Mouse (Mus musculus) liver, embryonic 16.5 days (tissue): ENCODE data around the gene AI464131. TPM values are rescaled to one million over a fixed set of nuclear protein-coding genes. Genes with fewer than 3 reads are reported as not detected.

Experiments used
- ATAC-seq: fragments of 200-750 bp; cut with Nextera tagmentation; 2 replicates; pipeline ENCODE4 v1.8.0; 2017; ENCODE audit warnings: low read depth, mild to moderate bottlenecking, moderate number of reproducible peaks, moderate library complexity
- H3K27ac ChIP-seq: fragments of 300-500 bp; sonication (generic); 2 replicates; pipeline ENCODE4 v1.5.1; 2014; ENCODE audit warnings: mild to moderate bottlenecking, low read length
- H3K27me3 ChIP-seq: fragments of 300-500 bp; sonication (generic); 2 replicates; pipeline ENCODE4 v1.6.1; 2014; ENCODE audit warnings: low read depth, low read length, mixed read lengths; ENCODE audit not compliant: control insufficient read depth, insufficient read depth
- H3K36me3 ChIP-seq: fragments of 300-500 bp; sonication (generic); 2 replicates; pipeline ENCODE4 v1.6.1; 2014; ENCODE audit warnings: mild to moderate bottlenecking; ENCODE audit not compliant: control insufficient read depth, insufficient read depth
- H3K4me1 ChIP-seq: fragments of 300-500 bp; sonication (generic); 2 replicates; pipeline ENCODE4 v1.6.1; 2014; ENCODE audit warnings: low read depth, low read length, mixed read lengths; ENCODE audit not compliant: control insufficient read depth
- H3K4me2 ChIP-seq: fragments of 300-500 bp; sonication (generic); 2 replicates; pipeline ENCODE4 v1.6.1; 2014; ENCODE audit warnings: low read depth, low read length, mixed read lengths
- H3K4me3 ChIP-seq: fragments of 300-500 bp; sonication (generic); 2 replicates; pipeline ENCODE4 v1.5.1; 2014; ENCODE audit warnings: low read depth, mild to moderate bottlenecking, low read length
- H3K9ac ChIP-seq: fragments of 300-500 bp; sonication (generic); 2 replicates; pipeline ENCODE4 v1.6.1; 2014; ENCODE audit warnings: low read depth, low read length
- H3K9me3 ChIP-seq: fragments of 300-500 bp; sonication (generic); replicated peaks from 2 replicates; pipeline ENCODE4 v1.6.1; 2016; ENCODE audit warnings: low read length; ENCODE audit not compliant: control insufficient read depth
- WGBS: fragments of 180-500 bp; shearing (Covaris S2); extraction: QIAGEN DNeasy Blood & Tissue Kit; methylation state at CpG from one replicate; pipeline ENCODE4 v1.1.7; 2014; ENCODE audit not compliant: insufficient replicate concordance; 5-methylcytosine and 5-hydroxymethylcytosine counted together
- polyA plus RNA-seq: library from polyadenylated mRNA; unstranded; fragments of >200 nt; fragmentation: Nextera tagmentation; extraction: Ambion mirVana; gene quantifications from 2 replicates; pipeline ENCODE4 v1.2.1, GENCODE M21; 2015

The AI464131 gene
- polyA plus RNA-seq, 1 experiment from 2014 or later: 1.8 TPM

DNA sequence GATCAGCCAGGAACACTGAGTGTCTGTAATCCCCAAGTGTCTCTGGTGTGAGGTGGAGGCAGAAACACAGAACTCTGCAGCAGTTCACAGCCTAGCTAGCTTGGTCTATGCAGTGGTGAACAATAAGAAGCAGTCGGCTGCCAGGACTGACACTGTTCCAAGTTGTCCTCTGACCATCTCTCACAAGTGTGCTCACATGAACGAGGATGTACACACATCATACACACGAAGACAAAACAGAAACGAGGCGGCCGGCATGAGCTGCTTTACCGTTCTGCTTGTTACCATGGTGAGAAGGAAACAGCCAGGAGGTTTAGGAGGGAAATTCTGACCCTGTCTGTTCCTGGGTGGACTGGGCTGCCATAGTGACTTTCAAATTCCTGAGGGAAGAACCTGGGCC lies 23.7 kb upstream of the AI464131 start:
- no peak overlapping the region for H3K4me3 ChIP-seq
- no peak overlapping the region for H3K4me2 ChIP-seq
- H3K9me3 ChIP-seq: no peaks in the 10 kb centered on the region
- no peak overlapping the region for H3K27ac ChIP-seq
- WGBS: 54% methylated on average over 7 of the region's 7 CpGs
- H3K27me3 ChIP-seq: no peaks in the 10 kb centered on the region; the same call in 1 of the 2 replicates
- no peak for ATAC-seq
- H3K4me1 ChIP-seq: no peaks in the 10 kb centered on the region
- no peak overlapping the region for H3K9ac ChIP-seq
- H3K36me3 ChIP-seq: no peaks in the 10 kb centered on the region

DNA sequence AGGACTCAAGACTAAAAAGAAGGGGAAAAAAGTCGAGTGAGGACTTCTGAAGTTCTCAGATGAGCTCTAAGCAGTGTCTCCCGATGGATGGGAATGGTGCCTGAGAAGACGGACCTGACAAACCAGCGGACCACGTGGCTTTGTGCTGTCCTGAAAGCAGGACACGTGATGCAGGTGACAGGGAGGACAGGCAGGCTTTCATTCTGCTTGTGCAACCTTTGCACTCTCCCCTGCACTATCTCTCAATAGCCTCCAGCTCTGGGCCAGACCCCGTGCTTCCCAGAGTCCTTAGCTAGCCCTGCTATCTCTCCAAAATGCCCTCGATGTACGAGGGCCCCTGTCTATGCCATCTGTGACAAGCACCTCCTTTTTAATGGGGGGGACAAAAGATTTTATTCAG lies 22.0 kb upstream of the AI464131 start:
- Histone ChIP-seq H3K36me3 (no peaks in the 10 kb centered on the region), H3K4me3 (no peak overlapping the region), H3K27me3 (no peaks in the 10 kb centered on the region; the same call in 1 of the 2 replicates), H3K9me3 (no peaks in the 10 kb centered on the region), H3K27ac (no peak overlapping the region), H3K9ac (no peak overlapping the region), H3K4me1 (no peaks in the 10 kb centered on the region), H3K4me2 (no peak overlapping the region)
- ATAC-seq: peak; percentile 75
- 53% methylated on average over 9 of the region's 9 CpGs for WGBS

DNA sequence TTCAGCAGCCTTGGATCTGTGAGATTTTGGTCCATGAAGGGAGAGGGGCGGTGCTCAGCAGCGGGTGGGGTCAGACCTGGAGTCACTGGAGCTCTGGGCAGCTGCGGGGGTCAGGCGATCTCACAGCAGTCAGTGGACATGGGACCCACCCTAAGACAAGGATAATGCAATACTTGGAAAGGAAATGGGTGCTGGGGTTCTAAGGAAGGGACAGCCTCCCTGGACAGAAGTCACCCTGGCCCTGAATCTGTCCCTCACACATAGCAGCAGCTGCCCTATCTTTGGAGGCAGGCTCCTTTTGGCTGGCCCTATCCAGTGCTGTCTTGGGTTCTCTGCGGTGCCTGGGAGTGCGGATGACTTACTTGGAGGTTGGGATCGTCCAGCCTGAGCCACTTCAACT lies 21.0 kb upstream of the AI464131 start:
- H3K27ac ChIP-seq: no peak overlapping the region
- no peaks in the 10 kb centered on the region; the same call in 1 of the 2 replicates for H3K27me3 ChIP-seq
- no peaks in the 10 kb centered on the region for H3K9me3 ChIP-seq
- no peaks in the 10 kb centered on the region for H3K36me3 ChIP-seq
- H3K4me1 ChIP-seq: no peaks in the 10 kb centered on the region
- H3K4me3 ChIP-seq: no peak overlapping the region
- H3K4me2 ChIP-seq: no peak overlapping the region
- ATAC-seq: no peak
- no peak overlapping the region for H3K9ac ChIP-seq
- WGBS: 59% methylated on average over 7 of the region's 7 CpGs

DNA sequence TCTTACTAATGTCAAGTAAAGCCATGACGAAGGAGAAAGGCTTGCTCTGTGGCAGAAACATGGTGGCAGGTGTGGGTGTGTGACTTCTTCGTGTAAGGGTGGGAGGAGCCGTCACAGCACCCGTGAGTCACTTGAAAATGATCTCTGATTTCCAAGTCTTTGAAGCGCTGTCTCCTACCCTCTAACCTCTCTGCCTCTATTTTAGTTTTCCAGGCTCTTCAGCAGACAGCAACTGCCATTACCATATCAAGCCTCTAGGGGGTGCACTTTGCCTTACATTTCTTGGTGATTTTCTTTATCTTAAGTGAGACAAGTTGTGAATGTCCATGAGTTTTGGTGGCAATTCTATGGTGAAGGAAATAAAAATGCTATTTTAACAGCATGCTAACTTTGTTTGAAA lies 19.9 kb upstream of the AI464131 start:
- Histone ChIP-seq H3K4me2 (no peak overlapping the region), H3K4me3 (no peak overlapping the region), H3K9me3 (no peaks in the 10 kb centered on the region), H3K27me3 (no peaks in the 10 kb centered on the region; the same call in 1 of the 2 replicates), H3K27ac (no peak overlapping the region), H3K4me1 (no peaks in the 10 kb centered on the region), H3K9ac (no peak overlapping the region), H3K36me3 (no peaks in the 10 kb centered on the region)
- WGBS: 40% methylated on average over 5 of the region's 5 CpGs
- ATAC-seq: no peak

DNA sequence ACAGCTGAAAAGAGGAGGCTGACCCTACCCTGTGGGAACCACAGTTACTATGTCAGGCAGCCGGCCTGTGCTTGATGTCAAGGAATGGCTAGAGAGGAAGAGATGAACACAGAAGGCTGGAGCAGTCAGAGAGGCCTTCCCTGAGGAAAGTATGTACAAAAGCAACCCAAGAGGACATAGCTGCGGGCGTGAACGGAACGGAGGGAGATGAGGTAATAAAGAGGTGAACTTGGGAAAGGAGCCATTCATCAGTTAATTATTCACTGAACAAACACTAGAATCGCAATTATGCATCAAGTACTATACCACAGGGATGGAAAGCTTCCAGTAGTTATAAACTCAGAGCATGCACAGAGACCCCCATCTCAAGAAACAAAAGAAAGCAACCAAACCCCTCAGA lies 19.3 kb upstream of the AI464131 start:
- Histone ChIP-seq H3K4me2 (no peak overlapping the region), H3K36me3 (no peaks in the 10 kb centered on the region), H3K9ac (no peak overlapping the region), H3K27me3 (no peaks in the 10 kb centered on the region; the same call in 1 of the 2 replicates), H3K4me3 (no peak overlapping the region), H3K9me3 (no peaks in the 10 kb centered on the region), H3K4me1 (no peaks in the 10 kb centered on the region), H3K27ac (no peak overlapping the region)
- 67% methylated on average over 6 of the region's 6 CpGs for WGBS
- no peak for ATAC-seq

DNA sequence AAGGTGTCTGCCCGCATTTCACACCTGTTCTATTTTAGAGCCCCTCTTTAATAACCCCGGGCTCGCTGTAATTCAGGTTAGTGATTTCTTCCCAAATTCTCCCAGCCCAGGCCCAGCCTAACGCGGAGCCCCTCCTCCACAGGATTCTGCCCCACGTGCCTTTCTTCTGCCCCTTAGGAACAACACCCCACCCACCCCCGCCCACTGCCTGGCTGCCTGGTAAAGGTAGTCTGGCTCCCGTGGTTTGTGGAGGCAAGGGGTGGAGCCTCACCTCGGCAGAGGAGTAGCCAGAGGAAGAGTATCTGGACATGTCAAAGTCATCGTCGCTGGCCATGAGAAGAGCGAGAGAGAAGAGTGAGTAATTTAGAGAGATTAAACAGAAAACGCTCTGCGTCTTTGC lies 17.8 kb upstream of the AI464131 start:
- no peak for ATAC-seq
- Histone ChIP-seq H3K27me3 (no peaks in the 10 kb centered on the region), H3K27ac (no peak overlapping the region), H3K9me3 (no peaks in the 10 kb centered on the region), H3K36me3 (no peaks in the 10 kb centered on the region), H3K4me3 (no peak overlapping the region), H3K4me2 (no peak overlapping the region), H3K4me1 (no peaks in the 10 kb centered on the region), H3K9ac (no peak overlapping the region)
- 38% methylated on average over 14 of the region's 14 CpGs for WGBS

DNA sequence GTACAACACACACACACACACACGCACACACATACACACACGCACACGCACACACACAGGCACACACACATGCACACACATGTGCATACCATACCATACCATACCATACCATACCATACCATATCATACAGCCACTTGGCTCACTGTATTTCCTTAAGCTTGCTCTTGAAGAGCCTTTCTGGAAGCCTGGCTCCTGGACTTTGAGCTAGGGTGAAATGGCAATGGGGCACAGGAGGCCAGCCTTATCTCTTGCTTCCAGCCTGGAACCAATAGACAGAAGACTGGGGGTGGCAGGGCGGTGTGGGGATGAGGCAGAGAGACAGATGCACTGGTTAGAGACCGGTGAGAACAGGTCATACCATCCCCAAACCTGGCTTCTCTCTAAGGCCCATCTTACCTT lies 16.3 kb upstream of the AI464131 start:
- no peaks in the 10 kb centered on the region for H3K9me3 ChIP-seq
- no peak for ATAC-seq
- H3K4me2 ChIP-seq: no peak overlapping the region
- no peak overlapping the region for H3K27ac ChIP-seq
- 72% methylated on average over 5 of the region's 5 CpGs for WGBS
- no peak overlapping the region for H3K4me3 ChIP-seq
- H3K27me3 ChIP-seq: no peaks in the 10 kb centered on the region
- no peaks in the 10 kb centered on the region for H3K36me3 ChIP-seq
- no peak overlapping the region for H3K9ac ChIP-seq
- H3K4me1 ChIP-seq: no peaks in the 10 kb centered on the region

DNA sequence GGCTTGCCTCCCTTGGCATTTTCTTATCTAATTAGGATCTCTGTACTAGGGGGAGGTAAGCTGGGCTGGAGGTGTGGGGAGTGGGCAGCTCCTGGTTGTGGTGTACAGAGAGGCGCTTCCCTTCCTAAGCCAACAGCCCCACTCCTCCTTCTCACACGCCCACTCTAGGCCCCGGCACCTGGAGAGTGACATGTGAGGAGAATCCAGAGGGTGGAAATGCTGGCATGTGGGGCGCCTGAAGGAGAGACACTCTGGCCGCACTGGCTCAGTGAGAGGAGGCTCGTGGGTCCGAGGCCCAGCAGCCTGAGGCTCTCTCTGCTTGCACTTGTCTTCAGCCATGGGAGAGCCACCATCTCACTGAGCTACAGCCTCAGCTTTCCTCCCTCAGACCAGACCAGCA lies 15.5 kb upstream of the AI464131 start:
- H3K4me2 ChIP-seq: no peak overlapping the region
- H3K4me1 ChIP-seq: no peaks in the 10 kb centered on the region
- H3K27me3 ChIP-seq: peaks cover 4% of the 10 kb centered on the region; the same call in 1 of the 2 replicates
- 79% methylated on average over 7 of the region's 7 CpGs for whole genome bisulfite sequencing
- no peak overlapping the region for H3K27ac ChIP-seq
- H3K4me3 ChIP-seq: no peak overlapping the region
- no peaks in the 10 kb centered on the region for H3K9me3 ChIP-seq
- ATAC-seq: no peak
- no peaks in the 10 kb centered on the region for H3K36me3 ChIP-seq
- no peak overlapping the region for H3K9ac ChIP-seq

DNA sequence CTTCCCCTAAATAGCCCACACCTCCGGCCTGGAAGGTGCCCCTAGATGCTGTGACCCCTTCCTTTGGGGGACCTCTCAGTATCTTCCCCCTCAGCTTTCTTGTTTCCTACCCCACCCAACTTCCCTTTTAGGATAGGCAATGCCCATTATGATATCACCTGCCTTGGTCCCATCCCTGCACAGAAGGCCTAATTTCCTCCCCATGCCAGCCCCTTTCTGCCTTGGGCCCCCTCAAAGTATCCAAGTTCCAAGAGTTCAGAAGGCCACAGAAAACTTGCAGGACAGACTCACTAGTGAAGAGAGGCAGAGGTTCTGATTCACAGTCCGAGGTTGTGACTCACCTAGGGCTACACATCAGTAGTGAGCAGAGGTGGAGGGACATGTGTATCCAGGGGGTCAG lies 14.4 kb upstream of the AI464131 start, which contains the start of gene 1110017D15Rik:
1110017D15Rik (minus strand) TSS at position 101 of the 400 bp plus-strand sequence.
- no peak within 1 kb of the TSS for H3K9ac ChIP-seq
- no peak for ATAC-seq
- peaks cover 6% of the 10 kb centered on the region; the same call in 1 of the 2 replicates for H3K27me3 ChIP-seq
- no peaks in the 10 kb centered on the region for H3K36me3 ChIP-seq
- no peak within 1 kb of the TSS for H3K4me3 ChIP-seq
- H3K9me3 ChIP-seq: no peaks in the 10 kb centered on the region
- no peak within 1 kb of the TSS for H3K4me2 ChIP-seq
- no peaks in the 10 kb centered on the region for H3K4me1 ChIP-seq
- WGBS: 46% methylated on average over 2 of the region's 2 CpGs
- H3K27ac ChIP-seq: no peak within 1 kb of the TSS
